Mouse (Mus musculus): ENCODE results near the gene Taf7l.

Taf7l gene

DNA sequence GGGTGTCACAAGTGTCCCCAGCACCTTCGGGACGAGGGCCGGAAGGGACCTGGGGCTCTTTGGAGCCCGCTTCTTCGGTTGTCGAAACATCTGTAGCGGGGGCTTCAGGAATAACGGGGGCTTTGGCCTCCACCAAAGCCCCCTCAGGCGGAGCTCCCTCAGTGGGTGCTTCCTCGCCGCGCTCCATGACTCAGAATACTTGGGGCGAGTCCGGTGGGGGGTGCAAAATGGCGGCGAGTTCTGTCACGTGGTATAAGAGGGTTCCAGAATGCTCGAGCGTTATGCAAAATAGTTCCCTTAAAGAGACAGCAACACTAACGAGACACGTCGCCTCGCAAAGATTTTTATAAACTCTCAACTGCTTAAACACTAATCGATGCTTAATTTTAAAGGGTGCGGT is at the start of gene Taf7l:
Taf7l (minus strand) TSS at position 201 of the 400 bp plus-strand sequence.
- no peak for DNase-seq

GRCm38 (mm10) chrX:134525260-134525659 is 49.0 kb upstream of the Taf7l start:
- no peak for DNase-seq

DNA sequence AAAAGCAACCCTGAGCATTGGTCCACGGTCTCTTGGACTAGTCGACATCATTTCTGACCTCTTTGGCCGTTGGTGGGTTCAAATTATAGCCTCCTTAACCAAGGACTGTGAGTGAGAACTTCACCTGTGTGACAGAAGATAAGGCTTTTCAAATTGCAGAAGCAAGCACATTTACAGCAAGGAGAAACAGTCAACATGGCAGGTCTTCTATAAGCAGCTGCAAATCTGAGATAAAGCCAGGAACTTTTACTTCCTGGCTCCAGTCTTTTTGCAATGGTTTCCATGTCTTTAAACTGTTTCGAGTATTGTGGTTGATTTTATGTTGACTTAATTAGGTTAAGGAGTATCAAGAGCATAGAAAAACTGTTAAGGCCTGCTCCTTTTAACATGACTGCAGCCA is 47.5 kb upstream of the Taf7l start:
- DNase-seq: no peak

DNA sequence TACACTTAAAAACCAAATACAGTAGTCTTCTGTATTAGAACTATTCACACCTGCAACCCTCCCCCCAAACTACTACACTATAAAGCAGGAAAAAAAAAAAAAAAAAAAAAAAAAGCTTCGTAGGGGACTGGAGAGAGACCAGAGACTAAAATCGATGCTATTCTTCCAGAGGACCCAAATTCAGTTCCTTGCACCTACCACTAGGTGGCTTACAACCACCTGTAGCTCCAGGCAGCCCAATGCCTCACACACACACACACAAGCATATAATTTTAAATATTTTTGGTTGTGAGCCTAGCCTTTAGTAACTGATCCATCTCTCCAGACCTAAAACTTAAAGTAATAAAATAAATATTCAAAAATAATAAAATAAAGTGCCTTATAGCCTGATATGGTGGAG is 33.2 kb upstream of the Taf7l start:
- no peak for DNase-seq

DNA sequence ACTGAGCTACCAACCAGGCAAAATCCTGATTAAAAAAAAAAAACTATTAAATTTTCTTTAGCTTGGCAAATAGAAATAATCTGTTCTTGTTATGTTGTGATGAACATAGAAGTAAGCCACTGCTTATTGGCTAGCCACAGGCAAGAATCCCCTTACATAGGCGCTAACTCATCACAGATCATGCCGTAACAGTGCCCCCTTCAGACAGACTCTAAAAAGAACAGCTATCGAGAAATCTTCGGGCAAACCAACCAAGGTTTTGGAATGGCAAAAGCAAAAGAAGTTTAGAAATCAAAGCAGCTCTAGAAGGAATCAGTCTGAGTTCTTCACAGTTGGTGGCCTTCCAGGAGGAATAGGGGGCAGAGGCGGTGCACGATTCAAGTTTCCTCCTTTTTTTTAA is 31.7 kb upstream of the Taf7l start:
- no peak for DNase-seq

DNA sequence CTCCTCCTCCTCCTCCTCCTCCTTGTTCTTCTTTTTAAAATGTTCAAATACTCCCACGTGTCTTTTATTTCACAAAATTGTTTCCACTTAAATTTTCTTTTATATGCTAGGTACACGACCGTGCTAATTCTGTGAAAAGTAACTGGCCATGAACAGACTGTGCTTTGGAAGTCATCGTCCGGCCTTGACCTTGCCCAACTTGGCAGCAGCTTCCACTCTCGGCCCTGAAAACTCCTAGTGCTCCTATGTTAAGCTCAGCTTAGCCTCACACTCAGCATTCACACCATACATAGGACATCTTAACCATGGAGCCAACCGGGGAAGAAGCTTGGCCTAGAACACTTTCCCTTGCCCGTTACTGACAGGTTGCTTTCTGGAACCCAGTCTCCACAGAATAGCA is 24.4 kb upstream of the Taf7l start:
- DNase-seq: no peak

DNA sequence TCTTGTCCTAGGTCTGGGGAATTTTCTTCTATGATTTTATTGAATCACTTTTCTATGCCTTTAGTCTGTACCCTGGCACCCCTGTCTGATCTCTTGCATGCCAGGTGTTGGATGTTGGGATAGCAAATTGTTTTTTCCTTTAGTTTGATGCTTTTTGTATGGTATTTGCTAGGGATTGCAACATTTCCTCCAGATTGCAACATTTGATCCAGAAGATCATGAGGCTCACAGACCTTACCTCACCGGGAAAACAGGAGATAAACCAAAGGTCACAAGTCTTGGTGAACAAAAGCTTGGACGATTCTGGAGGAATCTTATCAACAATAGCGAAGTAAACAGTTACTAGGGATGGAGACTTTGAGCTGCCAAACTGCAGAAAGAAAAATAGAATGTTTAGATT is 5.4 kb upstream of the Taf7l start:
- no peak for DNase-seq

DNA sequence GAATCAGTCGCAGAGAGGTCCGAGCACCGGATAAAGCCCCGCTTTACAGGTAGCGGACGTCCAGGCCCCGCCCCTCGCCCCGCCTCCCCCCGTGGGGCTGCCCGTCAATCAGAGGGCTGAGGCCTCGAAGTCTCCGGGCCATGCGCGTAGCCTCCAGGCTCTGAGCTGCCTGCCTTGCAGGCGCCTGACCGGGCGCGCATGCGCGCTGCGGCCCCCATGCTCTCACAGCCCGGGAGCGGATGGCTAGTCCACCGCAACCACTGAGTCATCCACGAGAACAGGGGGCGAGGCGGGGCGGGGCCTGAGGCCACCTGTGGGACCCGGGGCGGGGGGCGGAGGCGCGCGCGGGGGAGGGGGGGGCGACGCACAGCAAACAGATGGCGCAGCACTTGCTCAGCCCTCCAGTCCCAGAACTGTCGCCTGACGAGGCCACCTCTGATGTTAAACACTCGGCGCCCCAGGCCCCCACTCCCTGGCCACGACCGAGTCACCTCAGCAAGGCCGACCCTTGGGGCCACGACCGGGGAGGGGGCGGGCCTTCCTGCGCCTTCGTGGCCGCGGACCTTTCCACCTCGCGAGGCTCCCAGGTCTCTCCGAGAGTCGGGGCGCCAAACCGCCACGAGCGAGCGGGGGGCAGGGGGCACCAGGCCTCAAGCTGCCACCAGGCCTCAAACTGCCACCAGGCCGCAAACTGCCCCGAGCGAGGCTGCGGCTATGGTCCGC is 1.1 kb downstream of the Taf7l start:
- DNase-seq: no peak

- no peak for DNase-seq
Observed at GRCm38 (mm10) chrX:134427307-134427706, 49.0 kb downstream of the Taf7l start.

GRCm38 (mm10) chrX:134426819-134427218 is 49.5 kb downstream of the Taf7l start:
- no peak for DNase-seq

- DNase-seq: peak; percentile 89
Observed at GRCm38 (mm10) chrX:134425798-134426197, 50.5 kb downstream of the Taf7l start.

DNA sequence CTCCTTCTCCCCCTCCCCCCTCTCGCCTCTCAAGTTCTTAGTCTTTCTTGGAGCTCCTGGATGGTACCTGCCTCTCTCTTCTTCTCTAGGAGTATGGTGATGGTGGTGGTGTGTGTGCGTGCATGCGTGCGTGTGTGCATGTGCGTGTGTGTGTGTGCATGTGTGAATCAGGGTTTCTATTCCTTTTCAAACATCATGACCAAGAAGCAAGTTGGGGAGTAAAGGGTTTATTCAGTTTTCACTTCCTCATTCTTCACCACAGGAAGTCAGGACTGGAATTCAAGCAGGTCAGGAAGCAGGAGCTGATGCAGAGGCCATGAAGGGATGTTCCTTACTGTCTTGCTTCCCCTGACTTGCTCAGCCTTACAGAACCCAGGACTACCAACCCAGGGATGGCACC is 52.0 kb downstream of the Taf7l start:
- DNase-seq: no peak

- no peak for DNase-seq
Observed at GRCm38 (mm10) chrX:134420097-134420496, 56.2 kb downstream of the Taf7l start.

DNA sequence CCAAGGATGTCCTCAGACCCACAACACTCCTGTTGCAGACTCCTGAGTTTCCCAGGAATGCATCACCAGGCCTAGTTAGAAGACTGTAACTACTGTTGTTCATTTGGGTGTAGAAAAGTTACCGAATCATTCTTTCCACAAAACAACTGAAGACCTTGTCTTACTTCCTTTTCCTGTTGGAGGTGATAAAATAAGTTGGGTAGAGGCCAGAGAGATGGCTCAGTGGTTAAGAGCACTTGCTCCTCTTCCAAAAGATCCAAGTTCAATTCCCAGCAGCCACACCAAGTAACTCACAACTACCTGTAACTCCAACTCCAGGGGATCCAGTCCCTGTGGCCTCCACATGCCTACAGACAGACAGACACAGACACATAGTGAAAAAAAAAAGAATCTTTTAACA is 64.2 kb downstream of the Taf7l start:
- DNase-seq: no peak

All from heart, adult 11 months (tissue).